Mouse (Mus musculus) megakaryocyte progenitor cell, adult 5-6 weeks (primary cell): ENCODE data around the gene Pacsin2. TPM values are rescaled to one million over a fixed set of nuclear protein-coding genes. Genes with fewer than 3 reads are reported as not detected.
"Not testable (repeated sequence)": the region's sequence is repeated elsewhere in the genome, so short reads cannot be mapped to it uniquely, and the experiment has no call there.

Experiments used
- ATAC-seq: replicated peaks from 2 replicates; pipeline ENCODE4 v1.8.0; 2016; ENCODE audit warnings: mild to moderate bottlenecking, moderate TSS enrichment, inconsistent platforms; ENCODE audit not compliant: poor library complexity
- total RNA-seq, 2 experiments: library from RNA; stranded (forward) in 1 of 2; stranded (reverse) in 1 of 2; fragments of 157-497, 149-512 nt in 1 of 2; fragments of 200-1000 nt in 1 of 2; gene quantifications; 2 replicates each; pipeline versions ENCODE4 v1.2.3 to v1.2.4; 2015 to 2017

The Pacsin2 gene
- total RNA-seq, 2 experiments from 2014 or later: 47.4 to 71.7 TPM

DNA sequence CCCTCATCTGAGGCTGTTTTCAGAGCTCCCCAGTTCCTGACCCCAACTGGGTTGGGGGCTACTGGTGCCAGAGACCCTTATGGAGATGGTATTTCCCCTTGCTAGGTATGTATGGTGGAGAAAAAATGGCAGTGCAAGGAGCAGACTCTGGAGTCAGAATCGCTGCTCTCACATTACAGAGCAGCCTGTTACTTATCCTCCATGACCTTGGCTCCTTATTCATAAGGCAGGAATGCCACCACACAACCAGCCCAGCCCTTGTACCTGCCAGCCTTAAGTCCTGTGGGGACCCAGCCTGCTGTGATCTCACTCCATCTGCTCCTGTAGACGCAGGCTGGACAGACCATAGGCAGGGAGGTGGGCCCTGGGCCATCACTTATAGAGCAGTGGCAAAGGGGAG, 76.5 kb downstream of the Pacsin2 start:
- no peak for ATAC-seq

DNA sequence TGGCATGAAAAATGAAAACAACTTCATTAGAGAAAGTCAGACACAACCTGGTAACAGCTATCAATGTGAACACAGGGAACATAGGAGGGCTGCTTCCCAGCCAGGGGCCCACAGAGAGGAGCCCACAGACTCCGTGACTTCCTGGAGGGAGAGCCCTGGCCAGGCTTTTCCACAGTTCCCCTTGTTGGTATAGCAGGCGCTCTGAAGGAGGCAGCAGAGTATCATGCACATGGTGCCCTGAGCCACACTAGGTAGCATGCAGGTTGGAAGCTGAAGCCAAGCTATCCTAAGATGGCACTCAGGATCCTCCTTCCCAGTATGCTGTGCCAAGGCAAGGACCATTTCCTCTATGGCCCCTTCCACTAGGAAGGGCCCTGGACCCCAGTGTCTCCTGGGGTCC, 80.8 kb downstream of the Pacsin2 start:
- ATAC-seq: no peak

GRCm38 (mm10) chr15:83383136-83383535, 81.3 kb downstream of the Pacsin2 start:
- ATAC-seq: no peak

GRCm38 (mm10) chr15:83382467-83382866, 81.9 kb downstream of the Pacsin2 start:
- ATAC-seq: no peak

- ATAC-seq: peak; percentile 65
These were observed 87.3 kb downstream of the Pacsin2 start for GRCm38 (mm10) chr15:83377153-83377552.

DNA sequence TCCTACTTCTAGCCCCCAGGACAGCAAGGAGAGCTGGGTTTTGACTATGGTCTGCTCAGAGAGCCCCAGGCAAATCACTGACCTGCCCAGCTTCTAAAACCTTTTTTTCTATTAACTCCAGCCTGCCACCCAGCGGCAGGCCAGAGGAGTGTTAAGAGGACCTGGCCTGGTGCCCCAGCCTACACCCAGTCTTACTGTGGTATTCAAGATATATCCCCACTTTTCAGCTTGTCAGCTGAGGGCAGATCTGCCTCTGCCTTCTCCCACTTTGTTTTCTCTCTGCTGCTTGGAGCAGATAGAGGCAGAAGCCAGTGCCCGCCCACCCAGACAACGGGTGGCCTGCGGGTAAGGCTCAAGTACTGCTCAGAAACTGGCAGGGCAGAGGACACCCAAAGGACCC, 89.3 kb downstream of the Pacsin2 start:
- peak; percentile 84 for ATAC-seq

GRCm38 (mm10) chr15:83374076-83374475, 90.3 kb downstream of the Pacsin2 start:
- no peak for ATAC-seq

- not testable (repeated sequence) for ATAC-seq
These were observed 95.7 kb downstream of the Pacsin2 start for GRCm38 (mm10) chr15:83368702-83369101.

DNA sequence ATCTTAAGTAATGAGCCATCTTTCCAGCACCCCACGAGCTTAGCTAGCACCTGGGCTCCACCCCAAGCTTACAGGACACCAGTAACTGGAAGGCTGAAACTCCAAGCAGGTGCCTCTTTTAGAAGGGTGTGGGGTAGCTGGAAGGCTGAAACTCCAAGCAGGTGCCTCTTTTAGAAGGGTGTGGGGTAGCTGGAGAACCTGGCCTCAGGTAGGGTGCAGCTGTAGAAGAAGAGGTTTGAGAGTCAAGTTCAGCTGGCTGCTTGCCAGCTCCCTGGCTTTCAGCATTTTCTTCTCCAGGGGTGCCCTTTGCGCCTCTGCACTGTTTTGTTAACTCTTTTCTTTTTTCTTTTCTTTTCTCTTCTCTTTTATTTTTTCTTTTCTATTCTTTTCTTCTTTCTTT, 96.1 kb downstream of the Pacsin2 start:
- no peak for ATAC-seq

DNA sequence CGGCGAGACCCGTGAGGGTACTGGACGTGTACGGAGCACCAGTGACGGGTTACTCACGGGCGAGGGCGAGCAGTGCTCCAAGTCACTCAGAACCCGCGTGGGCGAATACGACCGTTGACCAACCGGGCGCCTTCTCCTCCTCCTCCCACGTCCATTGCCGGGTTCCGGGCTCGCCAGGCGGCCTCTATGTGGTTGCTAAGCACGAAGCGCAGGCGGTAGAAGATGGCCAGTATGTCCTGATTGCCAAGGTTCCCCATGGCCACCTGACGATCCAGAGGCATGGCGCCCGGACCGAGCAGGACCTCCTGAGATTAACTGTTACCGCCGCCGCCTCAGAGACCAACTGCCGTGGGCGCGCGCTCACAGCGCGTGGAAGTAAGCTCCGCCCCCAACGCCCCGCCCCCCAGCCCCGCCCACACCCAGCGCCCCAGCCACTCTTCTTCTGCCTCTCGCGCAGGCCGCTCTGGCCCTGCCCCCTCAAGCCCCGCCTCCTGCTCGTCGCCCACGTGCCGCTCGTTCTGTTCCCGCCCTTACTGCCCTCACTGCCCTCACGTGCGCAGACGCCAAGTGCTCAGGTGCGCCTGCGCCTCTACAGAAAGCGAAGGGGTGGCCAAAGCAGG, 97.4 kb downstream of the Pacsin2 start:
- peak; percentile 91 for ATAC-seq

DNA sequence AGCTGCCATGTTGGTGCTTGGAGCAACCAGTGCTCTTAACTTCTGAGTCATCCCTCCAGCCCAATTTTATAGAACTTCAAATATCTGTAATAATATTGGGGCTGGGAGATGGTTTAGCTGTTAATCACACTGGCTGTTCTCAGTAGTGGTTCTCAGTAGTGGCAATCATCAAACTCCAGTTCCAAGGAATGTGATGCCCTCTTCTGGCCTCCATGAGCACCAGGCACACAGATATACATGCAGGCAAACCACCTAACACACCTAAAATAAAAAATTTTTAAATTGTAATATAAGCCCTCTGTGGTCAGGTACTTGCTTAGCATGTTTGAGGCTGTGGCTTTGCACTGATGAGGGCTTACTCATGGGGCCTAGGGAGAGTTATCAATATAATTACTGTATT, 98.7 kb downstream of the Pacsin2 start:
- ATAC-seq: no peak

GRCm38 (mm10) chr15:83364194-83364593, 100.2 kb downstream of the Pacsin2 start:
- peak; percentile 65 for ATAC-seq

GRCm38 (mm10) chr15:83362813-83363212, 101.6 kb downstream of the Pacsin2 start:
- not testable (repeated sequence) for ATAC-seq

GRCm38 (mm10) chr15:83360899-83361298, 103.5 kb downstream of the Pacsin2 start:
- ATAC-seq: not testable (repeated sequence)

- no peak for ATAC-seq
These were observed 104.3 kb downstream of the Pacsin2 start for GRCm38 (mm10) chr15:83360140-83360539.

GRCm38 (mm10) chr15:83358476-83358875, 105.9 kb downstream of the Pacsin2 start:
- ATAC-seq: no peak

DNA sequence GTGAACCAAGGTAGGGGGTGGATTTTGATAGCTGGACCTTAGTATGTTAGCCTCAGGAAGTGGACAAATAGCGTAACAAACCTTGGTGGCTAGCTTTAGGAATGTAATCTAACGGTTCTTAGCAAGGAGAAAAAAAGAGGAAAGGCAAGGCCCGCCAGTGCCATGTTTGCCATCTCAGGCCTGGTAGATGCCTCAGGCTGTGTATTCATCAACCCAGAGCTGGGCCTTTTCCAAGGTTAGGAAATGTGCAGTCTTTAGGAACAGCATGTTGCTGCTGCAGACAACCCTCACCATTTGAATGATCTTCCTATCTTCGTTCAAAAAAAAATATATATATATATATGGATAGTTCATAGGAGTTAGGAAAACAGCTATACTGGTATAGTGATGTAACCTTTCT, 112.9 kb downstream of the Pacsin2 start:
- no peak for ATAC-seq

DNA sequence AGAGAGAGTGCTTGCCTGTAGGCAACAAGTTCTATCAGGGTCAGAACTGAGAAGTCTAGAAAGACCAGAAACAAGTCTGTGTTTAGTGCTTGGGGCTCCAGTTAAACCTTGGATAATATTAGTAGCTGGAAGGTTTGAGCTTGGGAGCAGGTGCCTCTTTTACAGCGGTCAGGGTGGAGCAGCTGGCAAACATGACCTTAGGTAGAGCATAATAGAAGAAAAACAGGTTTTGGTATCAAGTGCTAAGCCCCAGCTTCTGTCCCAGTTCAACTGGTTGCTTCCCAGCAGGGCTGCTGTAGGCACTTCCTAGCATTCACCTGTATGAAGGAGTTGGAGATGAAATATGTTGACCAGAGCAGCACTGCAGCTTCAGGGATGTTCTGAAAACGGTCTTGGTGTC, 113.5 kb downstream of the Pacsin2 start:
- no peak for ATAC-seq

DNA sequence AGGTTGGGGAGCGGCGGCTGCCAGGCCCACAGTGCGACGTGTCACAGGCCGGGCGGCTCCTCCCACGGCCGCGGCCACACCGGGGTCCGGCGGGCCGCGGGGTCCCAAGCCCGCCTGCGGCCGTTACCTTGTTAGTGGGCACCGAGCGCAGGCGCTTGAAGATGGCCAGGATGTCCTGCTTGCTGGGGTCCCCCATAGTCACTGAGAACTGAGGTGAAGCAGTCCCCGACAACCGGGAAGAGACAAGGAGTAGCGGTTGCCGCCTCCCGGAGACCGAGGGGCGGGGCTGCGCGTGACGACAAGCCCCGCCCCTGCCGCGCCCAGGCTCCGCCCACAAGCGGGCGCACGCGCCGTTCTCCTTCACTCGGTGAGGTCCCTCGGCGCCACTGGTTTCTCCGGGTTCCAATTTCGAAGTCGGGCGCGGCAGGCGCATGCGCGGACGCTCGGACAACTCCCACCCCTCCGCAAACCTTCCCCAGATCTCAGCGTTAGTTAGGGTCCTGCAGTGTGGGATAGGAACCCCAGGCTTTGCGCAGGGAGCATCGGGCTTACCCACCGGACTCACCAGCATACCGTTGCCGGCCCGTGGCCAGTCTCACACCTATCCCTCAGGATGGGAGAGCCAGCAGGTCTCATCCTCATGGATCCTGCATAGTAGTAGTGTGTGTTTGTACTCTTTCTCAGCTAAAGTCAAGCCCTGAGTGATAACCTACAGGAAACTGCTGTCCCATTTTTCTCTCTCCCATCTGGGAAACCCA, 114.3 kb downstream of the Pacsin2 start, which contains the start of gene Arfgap3:
Gene Arfgap3, minus strand, starts transcription at position 294 of the 758 bp plus-strand sequence.
- peak; percentile 94 for ATAC-seq

- ATAC-seq: 0 out of 2 replicates have a peak, but pooled peaks have one; percentile 2
These were observed 115.0 kb downstream of the Pacsin2 start for GRCm38 (mm10) chr15:83349225-83349953.

- no peak for ATAC-seq
These were observed 115.7 kb downstream of the Pacsin2 start for GRCm38 (mm10) chr15:83348747-83349146.
